Mouse (Mus musculus) small intestine, adult 2 months (tissue): ENCODE data around the gene Kazn.

Experiments
- CTCF ChIP-seq: fragments of 200-500 bp; IDR thresholded peaks from 2 replicates; pipeline ENCODE4 v1.5.1; 2012; ENCODE audit warnings: low read depth, mild to moderate bottlenecking, control low read depth, inconsistent platforms, low read length, moderate library complexity, mixed read lengths; ENCODE audit not compliant: insufficient replicate concordance, insufficient read length; ENCODE audit errors: extremely low read depth
- POLR2A ChIP-seq: fragments of 200-500 bp; IDR thresholded peaks from 2 replicates; pipeline ENCODE4 v1.6.1; 2012; ENCODE audit warnings: low read depth, mild to moderate bottlenecking, control low read depth, inconsistent platforms, low read length, moderate library complexity

- TF ChIP-seq CTCF (no peak), POLR2A (no peak)
Measured at GRCm38 (mm10) chr4:142218997-142219396, 20.2 kb downstream of the Kazn start.
